Mouse (Mus musculus) spleen, postnatal 36 days (tissue): Measurements from ENCODE around the gene Fgd6.
A peak's percentile ranks its signal among the peaks of the same experiment; 100 is the strongest.

Experiments
- DNase-seq, 2 experiments: peaks; one replicate each; pipeline ENCODE4 v3.0.0; 2022; ENCODE audit warnings: low spot score in 2 of 2, mixed read lengths in 1 of 2

Fgd6 gene

GRCm38 (mm10) chr10:94035658-94036374 lies at the start of gene Fgd6, which contains the start of gene Vezt:
TSS of gene Fgd6 (plus strand) at chr10:94036001.
TSS of gene Vezt (minus strand) at chr10:94035817.
- DNase-seq = peak; percentile 98 to 99

GRCm38 (mm10) chr10:93994136-93994535 lies 41.7 kb upstream of the Fgd6 start:
- DNase-seq = no peak

- DNase-seq = no peak
These were observed 40.7 kb upstream of the Fgd6 start for GRCm38 (mm10) chr10:93995100-93995499.

- no peak for DNase-seq
These were observed 36.4 kb upstream of the Fgd6 start for GRCm38 (mm10) chr10:93999357-93999756.

GRCm38 (mm10) chr10:94000223-94000622 lies 35.6 kb upstream of the Fgd6 start:
- no peak for DNase-seq

GRCm38 (mm10) chr10:94008356-94008755 lies 27.4 kb upstream of the Fgd6 start:
- no peak for DNase-seq

GRCm38 (mm10) chr10:94009991-94010679 lies 25.7 kb upstream of the Fgd6 start:
- no peak for DNase-seq

- no peak for DNase-seq
These were observed 24.8 kb upstream of the Fgd6 start for GRCm38 (mm10) chr10:94011024-94011423.

- DNase-seq = peak; percentile 22 to 49
These were observed 22.6 kb upstream of the Fgd6 start for GRCm38 (mm10) chr10:94013196-94013595.

GRCm38 (mm10) chr10:94014200-94014599 lies 21.6 kb upstream of the Fgd6 start:
- no peak for DNase-seq

- no peak for DNase-seq
These were observed 18.3 kb upstream of the Fgd6 start for GRCm38 (mm10) chr10:94017455-94017854.

- DNase-seq = peak in 1 of 2 experiments; percentile 25
These were observed 15.2 kb upstream of the Fgd6 start for GRCm38 (mm10) chr10:94020587-94020986.

- DNase-seq = no peak
These were observed 14.7 kb upstream of the Fgd6 start for GRCm38 (mm10) chr10:94021059-94021458.

- no peak for DNase-seq
These were observed 10.7 kb upstream of the Fgd6 start for GRCm38 (mm10) chr10:94025079-94025478.

GRCm38 (mm10) chr10:94028493-94028892 lies 7.3 kb upstream of the Fgd6 start:
- DNase-seq = no peak

- no peak for DNase-seq
These were observed 4.6 kb upstream of the Fgd6 start for GRCm38 (mm10) chr10:94031164-94031563.

GRCm38 (mm10) chr10:94034876-94035657 lies 734 bp upstream of the Fgd6 start:
- DNase-seq = peak; percentile 59 to 74

- DNase-seq = no peak
These were observed 566 bp downstream of the Fgd6 start for GRCm38 (mm10) chr10:94036375-94036758.

- no peak for DNase-seq
These were observed 1.4 kb downstream of the Fgd6 start for GRCm38 (mm10) chr10:94037196-94037595.

GRCm38 (mm10) chr10:94037596-94037995 lies 1.8 kb downstream of the Fgd6 start:
- no peak for DNase-seq

- peak; percentile 19 to 35 for DNase-seq
These were observed 2.8 kb downstream of the Fgd6 start for GRCm38 (mm10) chr10:94038366-94039260.
